Mouse (Mus musculus): Measurements from ENCODE around the gene St3gal5.

The St3gal5 gene

DNA sequence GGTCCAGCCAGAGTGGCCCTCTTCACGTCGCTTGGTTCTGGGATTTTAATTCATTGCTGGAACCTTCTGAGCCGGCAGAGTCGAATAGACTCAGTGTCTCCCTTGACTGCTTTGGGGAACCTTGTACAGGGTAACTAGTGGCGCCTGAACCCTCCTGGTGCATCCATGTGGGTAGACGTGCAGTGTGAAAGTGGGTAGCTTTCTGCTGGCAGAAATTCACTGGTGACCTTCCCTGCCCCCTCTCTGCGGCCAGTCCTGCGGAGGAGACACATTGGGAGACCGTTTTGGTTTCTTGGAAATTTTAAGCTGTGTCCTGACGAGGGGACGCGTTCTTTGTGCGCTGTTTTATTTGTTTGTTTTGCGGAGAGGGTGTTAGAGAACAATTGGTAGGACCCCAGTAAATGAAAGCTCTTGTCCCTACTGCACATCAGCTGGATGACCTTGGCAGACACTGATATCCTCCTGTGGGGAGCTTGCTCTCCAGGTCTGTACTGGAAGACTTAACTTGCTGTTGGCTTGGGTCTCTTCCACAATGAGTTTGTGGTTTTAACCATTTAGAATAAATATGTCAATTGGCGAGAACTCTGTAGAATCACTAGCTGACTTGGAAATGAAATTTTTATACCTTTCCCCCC is 746 bp downstream of the St3gal5 start:
- DNase-seq, result peak; percentile 34

DNA sequence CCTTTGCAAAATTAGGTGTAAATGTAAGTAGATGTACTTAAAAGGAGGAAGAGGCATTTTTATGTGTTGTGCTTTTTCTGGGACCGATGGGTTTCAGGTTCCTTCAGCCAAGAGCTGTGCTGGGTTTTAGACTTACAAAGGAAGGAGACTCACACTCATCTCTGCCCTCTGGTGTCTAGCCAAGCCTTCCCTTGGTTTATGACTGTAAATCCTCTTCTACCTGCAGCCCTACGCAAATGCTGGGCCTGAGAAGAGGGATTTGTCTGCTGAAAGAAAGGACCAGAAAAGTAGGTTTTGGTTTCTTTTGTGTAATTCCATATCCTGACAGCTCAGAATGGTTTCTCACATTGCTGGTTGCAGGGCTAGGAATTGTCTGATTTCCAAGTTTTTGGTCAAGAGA is 1.3 kb downstream of the St3gal5 start:
- no peak for DNase-seq

DNA sequence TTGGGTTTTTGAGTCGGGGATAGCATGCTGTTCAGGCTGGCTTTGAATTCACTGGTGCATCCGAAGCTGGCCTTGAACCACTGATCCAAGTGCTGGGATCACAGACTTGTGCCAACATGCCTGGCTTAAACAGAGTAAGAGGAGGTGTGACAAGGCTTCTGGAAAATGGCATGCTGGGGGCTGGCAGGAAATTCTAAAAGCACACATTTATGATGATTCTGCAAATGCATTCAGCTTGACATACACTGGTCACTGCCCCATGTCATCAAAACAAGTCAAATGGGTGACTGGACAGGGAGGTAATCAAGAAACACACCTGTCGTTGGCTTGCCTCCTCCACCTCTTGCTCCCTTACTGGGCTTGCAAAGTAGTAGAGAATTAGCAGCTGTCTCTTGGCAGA is 1.9 kb downstream of the St3gal5 start:
- DNase-seq, result no peak

DNA sequence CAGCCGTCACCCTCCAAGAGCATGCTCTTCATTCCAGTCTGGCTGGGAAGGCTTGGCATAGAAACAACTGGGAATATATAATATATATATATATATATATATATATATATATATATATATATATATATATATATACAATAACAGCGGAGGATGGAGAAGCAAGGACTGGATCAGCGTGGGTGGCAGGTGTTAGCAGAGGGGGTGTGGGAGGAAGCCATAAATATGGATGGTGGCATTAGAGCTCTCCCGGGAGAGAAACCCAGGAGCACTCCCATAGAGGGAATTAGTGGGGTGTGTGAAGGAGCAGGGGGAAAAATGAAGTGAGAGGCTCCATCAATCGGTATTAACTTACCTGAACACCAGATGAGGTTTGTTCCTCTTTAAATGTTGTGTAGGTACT is 2.8 kb downstream of the St3gal5 start:
- no peak for DNase-seq

DNA sequence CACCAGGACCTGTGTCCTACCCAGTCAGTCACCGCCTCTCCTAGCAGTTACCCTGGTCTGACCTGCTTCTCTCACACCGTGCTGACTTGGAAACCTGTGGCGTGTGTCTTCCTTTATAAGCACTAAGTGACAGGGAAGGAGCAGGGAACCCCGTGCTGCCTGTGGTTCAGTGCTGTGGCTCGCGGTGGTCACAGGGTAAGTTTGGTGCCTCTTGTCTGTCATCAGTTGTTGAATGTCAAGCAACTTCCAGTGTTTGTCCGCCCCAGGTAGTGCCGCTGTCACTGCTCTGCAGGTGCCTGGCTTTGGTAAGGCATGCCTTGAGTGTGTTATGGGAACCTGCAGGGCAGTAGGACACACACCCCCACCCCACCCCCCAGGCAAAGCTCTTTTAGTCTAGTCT is 3.5 kb downstream of the St3gal5 start:
- no peak for DNase-seq

DNA sequence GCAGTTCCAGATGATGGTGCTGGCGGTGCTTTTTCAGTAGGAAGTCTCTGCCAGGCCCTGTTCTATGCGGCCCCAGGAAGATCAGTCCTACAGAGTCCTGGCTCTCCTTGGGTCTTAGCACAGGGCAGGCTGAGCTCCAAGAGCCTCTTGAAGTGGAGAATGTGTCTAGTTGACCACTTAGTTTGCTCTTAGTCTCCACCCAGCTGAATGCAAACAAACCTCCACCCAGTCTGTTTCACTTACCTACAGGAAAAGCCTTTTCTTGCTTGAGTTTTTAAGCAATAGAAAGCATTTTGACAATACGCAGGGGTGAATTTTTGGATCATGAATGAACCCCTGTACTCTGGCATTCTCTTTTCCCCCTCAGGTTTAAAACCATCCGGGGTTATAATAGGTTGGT is 4.0 kb downstream of the St3gal5 start:
- DNase-seq, result no peak

DNA sequence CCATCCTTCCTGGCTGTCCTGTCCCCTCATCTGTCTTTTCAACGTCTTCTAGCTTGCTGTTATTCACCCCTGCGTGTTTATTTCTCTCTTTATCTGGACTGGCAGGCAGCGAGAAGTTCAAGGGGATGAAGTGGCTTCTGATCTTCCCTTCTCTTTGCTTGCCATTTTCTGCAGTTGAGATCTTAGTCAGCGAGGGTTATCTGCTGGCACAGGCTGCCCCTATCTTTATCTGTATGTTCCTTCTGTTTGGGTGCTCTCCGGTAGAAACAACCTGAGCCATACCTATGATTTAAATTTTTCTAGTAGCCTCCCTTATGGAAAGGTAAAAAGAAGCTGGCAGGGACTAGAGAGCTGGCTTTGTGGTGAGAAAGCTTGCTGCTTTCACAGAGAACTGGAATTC is 4.7 kb downstream of the St3gal5 start:
- DNase-seq, result no peak

DNA sequence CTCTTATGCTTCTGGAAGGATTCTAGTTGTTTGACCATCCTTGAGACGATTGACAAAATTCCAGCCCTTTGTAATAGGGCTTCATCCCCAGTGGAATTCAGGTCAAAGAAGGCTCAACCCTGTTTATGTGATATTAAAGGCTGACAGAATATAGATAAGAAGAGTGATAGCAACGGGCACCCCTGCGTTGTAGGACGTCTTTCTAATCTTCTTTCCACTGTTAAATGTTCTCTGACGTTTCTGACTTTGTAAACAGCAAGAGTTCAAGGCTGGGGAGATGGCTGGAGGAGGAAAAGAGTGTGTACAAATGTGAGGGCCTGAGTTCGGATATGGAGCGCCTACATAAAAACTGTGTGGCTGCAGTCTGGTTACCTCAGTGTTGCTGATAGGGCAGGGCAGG is 7.1 kb downstream of the St3gal5 start:
- DNase-seq, result no peak

DNA sequence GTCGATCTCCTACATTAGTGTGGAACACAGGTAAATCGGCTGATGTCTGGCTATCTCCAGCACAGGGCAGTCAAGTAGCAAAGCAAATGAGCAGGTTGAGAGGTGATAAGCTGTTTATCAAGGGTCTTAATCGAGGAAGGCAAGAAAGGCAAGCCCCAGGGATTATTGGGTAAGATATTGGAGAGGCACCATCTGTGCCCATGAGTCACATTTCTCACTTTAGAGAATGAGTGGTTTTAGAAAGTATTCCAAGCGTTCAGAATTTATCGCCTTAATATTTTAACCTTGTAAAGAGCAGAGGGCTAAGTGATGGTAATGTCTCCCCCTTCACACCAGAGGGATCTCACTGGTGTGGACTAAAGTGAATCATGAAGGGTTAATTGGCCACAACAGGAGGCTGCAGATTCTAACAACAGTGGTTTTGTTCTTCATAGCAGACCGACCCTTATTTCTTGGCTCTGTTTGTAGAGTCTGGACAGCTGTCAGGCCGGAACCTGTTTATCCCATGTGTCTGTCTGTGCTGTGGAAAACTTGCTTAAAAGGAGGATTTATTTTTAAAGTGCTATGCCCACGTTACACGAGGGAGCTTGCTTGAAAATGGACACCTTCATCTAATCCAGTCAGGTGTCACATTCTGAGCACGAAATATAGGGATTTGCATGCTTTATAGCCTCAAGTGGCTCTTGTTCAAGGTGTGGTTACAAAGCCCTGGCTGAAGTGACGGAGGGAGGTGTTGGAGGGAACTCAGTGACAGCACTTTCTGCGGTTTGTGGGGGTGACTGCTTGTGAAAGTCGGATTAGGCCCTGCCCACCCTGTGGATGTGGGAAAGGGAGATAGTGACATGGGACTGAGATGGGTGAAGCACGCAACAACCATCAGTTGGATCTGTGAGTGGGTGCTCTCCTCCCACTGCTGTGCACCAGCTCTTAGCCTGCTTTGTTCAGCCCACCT is 11.8 kb downstream of the St3gal5 start:
- DNase-seq, result no peak

DNA sequence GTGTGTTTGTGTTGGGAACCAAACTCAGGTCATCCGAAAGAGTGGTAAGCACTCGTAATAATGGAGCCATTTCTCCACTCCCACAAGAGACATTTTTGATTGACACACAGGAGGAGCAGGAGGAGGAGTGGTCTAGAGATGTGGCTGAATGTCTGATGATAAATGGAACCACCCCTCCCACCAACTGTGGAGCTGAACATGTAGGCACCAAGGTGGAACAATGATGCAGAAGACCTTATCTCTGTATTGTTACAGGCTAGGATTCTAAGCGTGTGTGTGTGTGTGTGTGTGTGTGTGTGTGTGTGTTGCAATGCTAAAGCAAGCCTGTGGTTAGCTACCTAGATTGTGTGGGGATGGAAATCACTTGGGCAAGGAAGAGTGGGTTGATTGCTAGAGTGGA is 13.2 kb downstream of the St3gal5 start:
- no peak for DNase-seq

- no peak for DNase-seq
Observed at GRCm38 (mm10) chr6:72112575-72112974, 15.2 kb downstream of the St3gal5 start.

DNA sequence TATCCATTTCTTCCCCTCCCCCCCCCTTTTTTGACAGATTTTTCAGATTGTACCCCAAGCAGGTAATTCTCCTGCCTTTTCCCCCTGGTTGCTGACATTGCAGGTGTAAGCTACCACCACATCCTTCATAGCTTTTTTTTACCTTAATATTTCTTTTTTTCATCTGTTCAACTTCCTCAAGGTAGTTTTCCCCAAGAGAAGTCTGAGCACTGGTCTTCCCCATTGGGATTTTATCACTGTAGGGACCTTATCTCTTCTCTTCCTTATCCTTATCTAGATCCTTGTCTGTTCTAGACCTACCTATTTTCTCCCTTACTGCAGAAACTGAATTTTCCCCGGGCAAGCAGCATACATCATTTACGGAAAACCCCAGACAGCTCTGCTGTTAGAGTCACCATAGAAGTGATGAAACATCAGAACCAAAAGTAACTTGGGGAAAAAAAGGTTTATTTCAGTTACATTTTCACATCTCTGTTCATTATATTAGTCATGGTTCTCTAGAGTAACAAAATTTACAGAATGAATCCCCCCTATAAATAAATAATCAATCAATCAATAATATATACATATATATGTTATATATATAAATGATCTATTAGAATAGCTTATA is 15.8 kb downstream of the St3gal5 start:
- no peak for DNase-seq

DNA sequence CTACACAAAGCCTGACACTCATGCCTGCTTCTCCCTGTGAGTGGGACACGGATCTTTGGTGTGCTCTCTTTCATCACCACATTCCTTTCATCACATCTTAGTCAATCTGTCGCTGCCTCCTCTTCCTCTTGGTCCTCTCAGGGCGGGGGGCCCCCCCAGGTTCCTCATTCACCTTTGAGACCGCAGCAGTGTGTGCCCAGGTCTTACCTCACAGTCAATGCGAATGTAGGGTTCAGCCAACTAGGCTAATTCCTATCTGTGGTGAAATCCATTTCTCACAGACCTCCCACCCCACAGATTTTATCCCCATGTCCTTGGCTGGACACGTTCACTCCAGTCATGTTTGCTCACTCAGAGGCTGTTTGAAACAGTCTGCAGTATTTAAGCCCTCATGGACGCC is 17.5 kb downstream of the St3gal5 start:
- no peak for DNase-seq

DNA sequence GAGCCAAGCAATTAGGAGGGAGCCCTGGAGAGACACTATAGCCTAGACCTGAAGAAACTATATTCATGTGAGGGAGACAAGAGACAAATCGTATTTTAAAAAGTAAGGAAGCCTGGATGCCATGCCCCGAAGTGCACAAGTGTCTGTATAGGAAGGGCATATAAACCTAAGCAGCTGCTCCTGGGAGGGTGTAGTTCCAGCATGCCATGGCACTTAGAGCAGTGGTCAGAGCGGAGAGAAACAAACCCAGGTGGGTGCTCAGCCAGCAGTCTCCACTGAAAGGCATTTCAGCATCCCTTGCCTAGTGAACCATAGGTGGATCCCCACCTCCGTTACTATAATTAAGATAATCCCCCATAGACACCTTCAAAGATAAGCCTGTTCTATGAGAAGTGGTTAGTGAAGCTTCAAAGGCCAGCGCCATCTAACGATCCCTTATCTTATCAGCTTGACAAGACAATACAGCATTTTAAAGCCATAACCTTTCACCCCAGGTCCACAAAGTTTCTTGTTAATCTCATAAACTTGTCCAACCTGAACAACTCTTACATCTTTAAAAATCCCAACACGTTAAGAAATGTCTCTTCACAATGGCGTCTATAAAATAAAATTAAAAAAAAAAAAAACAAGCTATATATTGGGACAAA is 20.1 kb downstream of the St3gal5 start:
- no peak for DNase-seq

DNA sequence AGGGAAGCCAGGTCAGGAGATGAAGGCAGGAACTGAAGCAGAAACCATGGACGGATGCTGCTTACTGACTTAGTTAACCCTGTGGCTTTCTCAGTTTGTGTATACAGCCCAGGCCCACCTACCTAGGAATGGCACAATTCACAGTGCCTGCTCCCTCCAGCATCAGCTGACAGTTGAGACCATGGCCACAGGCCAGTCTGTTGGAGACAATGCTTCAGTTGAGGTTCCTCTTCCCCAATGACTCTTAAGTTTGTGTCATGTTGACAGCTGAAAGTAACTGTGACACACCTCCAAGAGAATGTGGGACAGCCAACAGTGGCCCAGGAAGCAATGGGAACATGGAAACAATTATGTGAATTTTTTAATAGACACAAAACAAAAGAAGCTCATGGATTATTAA is 22.5 kb downstream of the St3gal5 start:
- DNase-seq, result no peak

GRCm38 (mm10) chr6:72121301-72121700 is 23.9 kb downstream of the St3gal5 start:
- DNase-seq, result peak; percentile 68

GRCm38 (mm10) chr6:72122515-72122914 is 25.1 kb downstream of the St3gal5 start:
- DNase-seq, result no peak

- DNase-seq, result no peak
Observed at GRCm38 (mm10) chr6:72124315-72125103, 27.1 kb downstream of the St3gal5 start.

- no peak for DNase-seq
Observed at GRCm38 (mm10) chr6:72126128-72126917, 28.9 kb downstream of the St3gal5 start.

GRCm38 (mm10) chr6:72130056-72130455 is 32.7 kb downstream of the St3gal5 start:
- no peak for DNase-seq

DNA sequence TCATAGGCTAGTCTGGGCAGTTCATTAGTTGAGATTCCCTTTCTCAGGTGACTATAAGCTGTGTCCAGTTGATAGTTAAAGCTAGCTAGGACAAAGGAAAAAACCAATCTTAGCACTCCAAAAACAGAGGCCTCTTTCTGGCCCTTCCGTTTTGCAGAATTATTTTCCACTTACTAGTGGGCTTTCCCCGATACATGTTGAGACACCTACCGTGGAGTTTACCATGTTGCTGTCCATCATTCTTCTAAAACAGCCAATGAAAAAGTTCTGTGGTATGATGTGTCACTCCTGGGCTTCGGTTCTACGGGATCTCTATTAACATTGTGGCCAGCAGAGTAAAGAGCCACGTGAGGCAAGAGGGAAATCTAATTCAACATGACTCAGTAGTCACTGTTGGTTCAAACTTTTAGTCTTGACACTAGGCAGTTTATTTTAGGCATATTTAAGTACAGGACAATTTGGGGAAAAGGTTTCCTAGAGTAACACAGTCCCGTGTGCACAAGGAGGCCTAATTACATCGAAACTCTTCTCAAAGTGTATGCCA is 35.4 kb downstream of the St3gal5 start:
- DNase-seq, result no peak

Measured in kidney, postnatal 10 days (tissue).